Mouse (Mus musculus): ENCODE measurements around the gene Scaf8.

DNA sequence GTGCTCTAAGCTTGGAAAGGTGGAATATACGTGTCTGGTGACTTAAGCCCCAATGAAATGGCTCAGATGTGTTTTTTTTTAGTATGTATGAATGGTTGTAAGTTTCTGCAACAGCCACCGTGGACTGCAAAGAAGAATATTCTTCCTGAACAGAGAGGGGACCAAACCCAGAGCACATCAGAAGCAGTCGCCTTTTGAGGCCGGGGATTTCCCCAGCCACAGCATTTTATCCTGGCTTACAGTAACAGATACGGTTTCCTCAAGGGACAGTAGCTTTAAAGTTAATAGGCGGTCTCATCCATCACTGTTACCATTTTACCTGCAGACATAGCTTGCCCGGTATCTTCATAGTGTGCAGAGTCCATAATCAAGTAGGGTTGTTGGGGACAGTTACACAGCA lies 21.4 kb downstream of the Scaf8 start:
- no peak for TF ChIP-seq CTCF (IDR thresholded peaks at IDR 0.05)
- TF ChIP-seq POLR2A (IDR thresholded peaks at IDR 0.05; ENCODE audit: insufficient read depth, low read depth, low read length), result no peak

All from heart, adult 2 months (tissue).